Mouse (Mus musculus): ENCODE results near the gene Caln1. TPM values are rescaled to one million over a fixed set of nuclear protein-coding genes. Genes with fewer than 3 reads are reported as not detected.
A peak's percentile ranks its signal among the peaks of the same experiment; 100 is the strongest.

Caln1 gene
- total RNA-seq, 2 experiments from 2014 or later, result 146 to 147 TPM

GRCm38 (mm10) chr5:130757517-130757916 is 388.3 kb downstream of the Caln1 start:
- intact Hi-C loops (cut with DNase I), result no loop called here
- peak; percentile 40 to 49 for DNase-seq (ENCODE audit: low spot score in 2 of 2)

- intact Hi-C loops (cut with DNase I), result no loop called here
- DNase-seq (ENCODE audit: low spot score in 2 of 2), result peak; percentile 43 to 59
Measured at GRCm38 (mm10) chr5:130765784-130766183, 396.5 kb downstream of the Caln1 start.

- intact Hi-C loops (cut with DNase I), result no loop called here
- DNase-seq (ENCODE audit: low spot score in 2 of 2), result no peak
Measured at GRCm38 (mm10) chr5:130771061-130771741, 401.9 kb downstream of the Caln1 start.

GRCm38 (mm10) chr5:130772491-130772890 is 403.2 kb downstream of the Caln1 start:
- no peak for DNase-seq (ENCODE audit: low spot score in 2 of 2)
- intact Hi-C loops (cut with DNase I), result no loop called here

GRCm38 (mm10) chr5:130774946-130775345 is 405.7 kb downstream of the Caln1 start:
- no peak for DNase-seq (ENCODE audit: low spot score in 2 of 2)
- intact Hi-C loops (cut with DNase I), result no loop called here

- intact Hi-C loops (cut with DNase I), result no loop called here
Measured at GRCm38 (mm10) chr5:130792755-130793452, 423.6 kb downstream of the Caln1 start.

GRCm38 (mm10) chr5:130797713-130798112 is 428.5 kb downstream of the Caln1 start:
- intact Hi-C loops (cut with DNase I), result no loop called here
- peak in 1 of 2 experiments; percentile 51 for DNase-seq (ENCODE audit: low spot score in 2 of 2)

More at GRCm38 (mm10) chr5:130792755-130793452, 423.6 kb downstream of the Caln1 start:
- DNase-seq (ENCODE audit: low spot score in 2 of 2), result peak; percentile 45 to 88

- intact Hi-C loops (cut with DNase I), result loop anchor here (5.0 to 10.0 kb wide), 2 partner anchors 358 to 426 kb away; partner anchors contain the start of gene A330070K13Rik
- no peak for DNase-seq (ENCODE audit: low spot score in 2 of 2)
Measured at GRCm38 (mm10) chr5:130810314-130810713, 441.1 kb downstream of the Caln1 start.

- intact Hi-C loops (cut with DNase I), result loop anchor here (5.0 to 10.0 kb wide), 2 partner anchors 359 to 426 kb away; partner anchors contain the start of gene A330070K13Rik
- DNase-seq (ENCODE audit: low spot score in 2 of 2), result no peak
Measured at GRCm38 (mm10) chr5:130810846-130811245, 441.6 kb downstream of the Caln1 start.

GRCm38 (mm10) chr5:130811266-130811665 is 442.0 kb downstream of the Caln1 start:
- peak; percentile 69 to 72 for DNase-seq (ENCODE audit: low spot score in 2 of 2)

GRCm38 (mm10) chr5:130811966-130812365 is 442.7 kb downstream of the Caln1 start:
- intact Hi-C loops (cut with DNase I), result loop anchor here (5.0 to 10.0 kb wide), 2 partner anchors 360 to 427 kb away; partner anchors contain the start of gene A330070K13Rik
- no peak for DNase-seq (ENCODE audit: low spot score in 2 of 2)

More at GRCm38 (mm10) chr5:130811266-130811665, 442.0 kb downstream of the Caln1 start:
- intact Hi-C loops (cut with DNase I), result loop anchor here (5.0 to 10.0 kb wide), 2 partner anchors 359 to 426 kb away; partner anchors contain the start of gene A330070K13Rik

- intact Hi-C loops (cut with DNase I), result loop anchor here (5.0 to 10.0 kb wide), 2 partner anchors 360 to 428 kb away; partner anchors contain the start of gene A330070K13Rik
- DNase-seq (ENCODE audit: low spot score in 2 of 2), result peak in 1 of 2 experiments; percentile 56
Measured at GRCm38 (mm10) chr5:130812556-130812955, 443.3 kb downstream of the Caln1 start.

GRCm38 (mm10) chr5:130813089-130813488 is 443.8 kb downstream of the Caln1 start:
- peak in 1 of 2 experiments; percentile 52 for DNase-seq (ENCODE audit: low spot score in 2 of 2)
- intact Hi-C loops (cut with DNase I), result loop anchor here (5.0 to 10.0 kb wide), 2 partner anchors 361 to 428 kb away; partner anchors contain the start of gene A330070K13Rik

GRCm38 (mm10) chr5:130815352-130815751 is 446.1 kb downstream of the Caln1 start:
- no peak for DNase-seq (ENCODE audit: low spot score in 2 of 2)
- intact Hi-C loops (cut with DNase I), result loop anchor here (10.0 kb wide), 1 partner anchor 431 kb away; the partner anchor contains the start of gene A330070K13Rik

GRCm38 (mm10) chr5:130820021-130820648 is 450.9 kb downstream of the Caln1 start:
- DNase-seq (ENCODE audit: low spot score in 2 of 2), result peak in 1 of 2 experiments; percentile 35
- intact Hi-C loops (cut with DNase I), result no loop called here

- peak in 1 of 2 experiments; percentile 40 for DNase-seq (ENCODE audit: low spot score in 2 of 2)
- intact Hi-C loops (cut with DNase I), result no loop called here
Measured at GRCm38 (mm10) chr5:130820661-130821060, 451.4 kb downstream of the Caln1 start.

GRCm38 (mm10) chr5:130825797-130826196 is 456.5 kb downstream of the Caln1 start:
- intact Hi-C loops (cut with DNase I), result no loop called here
- no peak for DNase-seq (ENCODE audit: low spot score in 2 of 2)

GRCm38 (mm10) chr5:130848562-130848961 is 479.3 kb downstream of the Caln1 start:
- intact Hi-C loops (cut with DNase I), result no loop called here
- DNase-seq (ENCODE audit: low spot score in 2 of 2), result no peak

GRCm38 (mm10) chr5:130849610-130850009 is 480.4 kb downstream of the Caln1 start:
- DNase-seq (ENCODE audit: low spot score in 2 of 2), result no peak
- intact Hi-C loops (cut with DNase I), result loop anchor here (5.0 kb wide), 1 partner anchor 442 kb away; no protein-coding TSS in a partner anchor
